Mouse (Mus musculus) right cerebral cortex, postnatal 25 days (tissue): ENCODE measurements around the gene Camta1.
A peak's percentile ranks its signal among the peaks of the same experiment; 100 is the strongest.

Experiments used
- DNase-seq: peaks from one replicate; pipeline ENCODE4 v3.0.0; 2022

Camta1 gene

DNA sequence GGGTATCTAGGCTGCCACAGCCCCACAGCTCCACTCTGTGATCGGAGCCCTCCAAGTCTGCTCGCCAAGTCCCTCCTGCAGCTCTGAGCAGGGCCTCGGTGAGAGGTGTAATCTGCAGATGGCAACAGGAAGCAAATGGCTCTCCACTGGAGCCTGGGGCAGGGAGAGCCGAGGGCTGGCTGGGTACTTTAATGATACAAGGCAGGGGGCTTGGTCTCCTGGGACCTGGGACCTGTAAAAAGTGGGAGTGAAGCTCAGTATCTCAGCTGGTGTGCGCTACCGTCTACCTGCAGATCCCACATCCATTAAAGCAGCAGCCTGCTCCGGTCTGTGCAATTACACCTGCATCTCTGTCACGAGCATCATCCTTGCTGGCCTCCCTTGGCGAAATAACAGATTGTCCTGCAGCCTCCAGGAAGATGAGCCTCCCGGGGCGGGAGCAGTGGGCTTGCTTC is 555.3 kb downstream of the Camta1 start:
- no peak for DNase-seq

DNA sequence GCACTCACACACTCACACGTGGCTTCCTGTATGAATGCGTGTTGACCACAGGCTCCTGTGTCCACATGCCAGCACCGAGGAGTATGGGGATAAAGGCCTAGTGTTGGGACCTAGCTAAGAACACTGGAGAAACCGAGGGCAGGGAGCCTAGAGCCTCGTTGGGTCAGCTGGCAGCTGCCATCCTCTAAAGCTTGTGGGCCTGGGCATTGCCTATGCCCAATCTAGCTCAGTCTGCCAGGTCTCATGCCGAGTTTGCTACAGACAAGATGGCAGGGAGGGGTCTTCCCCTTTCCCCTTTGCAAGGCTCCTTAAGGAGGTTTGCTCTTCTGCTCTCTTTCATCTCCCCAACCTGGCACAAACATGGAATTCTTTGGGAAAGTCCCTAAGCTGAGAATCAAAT is 555.9 kb downstream of the Camta1 start:
- no peak for DNase-seq

DNA sequence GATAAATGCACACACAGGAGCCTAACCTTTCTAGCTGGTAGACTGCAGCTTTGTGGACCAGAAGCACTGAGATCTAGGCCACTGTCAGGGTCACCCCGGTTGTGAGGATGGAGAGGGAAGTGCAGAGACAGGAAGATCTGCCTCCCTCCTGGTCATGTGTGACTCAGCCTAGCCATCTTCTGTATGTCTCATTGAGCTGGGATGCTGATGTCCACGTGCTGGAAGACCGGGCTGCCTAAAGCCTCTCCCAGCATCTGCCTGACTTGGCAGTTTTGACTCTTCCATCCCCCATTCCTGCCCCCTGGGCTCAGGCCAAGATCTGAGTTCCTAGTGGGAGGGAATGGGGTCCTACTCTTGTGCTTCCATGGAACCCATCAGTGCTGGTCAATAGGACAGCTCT is 557.7 kb downstream of the Camta1 start:
- DNase-seq: no peak

GRCm38 (mm10) chr4:151303436-151303835 is 558.2 kb downstream of the Camta1 start:
- no peak for DNase-seq

DNA sequence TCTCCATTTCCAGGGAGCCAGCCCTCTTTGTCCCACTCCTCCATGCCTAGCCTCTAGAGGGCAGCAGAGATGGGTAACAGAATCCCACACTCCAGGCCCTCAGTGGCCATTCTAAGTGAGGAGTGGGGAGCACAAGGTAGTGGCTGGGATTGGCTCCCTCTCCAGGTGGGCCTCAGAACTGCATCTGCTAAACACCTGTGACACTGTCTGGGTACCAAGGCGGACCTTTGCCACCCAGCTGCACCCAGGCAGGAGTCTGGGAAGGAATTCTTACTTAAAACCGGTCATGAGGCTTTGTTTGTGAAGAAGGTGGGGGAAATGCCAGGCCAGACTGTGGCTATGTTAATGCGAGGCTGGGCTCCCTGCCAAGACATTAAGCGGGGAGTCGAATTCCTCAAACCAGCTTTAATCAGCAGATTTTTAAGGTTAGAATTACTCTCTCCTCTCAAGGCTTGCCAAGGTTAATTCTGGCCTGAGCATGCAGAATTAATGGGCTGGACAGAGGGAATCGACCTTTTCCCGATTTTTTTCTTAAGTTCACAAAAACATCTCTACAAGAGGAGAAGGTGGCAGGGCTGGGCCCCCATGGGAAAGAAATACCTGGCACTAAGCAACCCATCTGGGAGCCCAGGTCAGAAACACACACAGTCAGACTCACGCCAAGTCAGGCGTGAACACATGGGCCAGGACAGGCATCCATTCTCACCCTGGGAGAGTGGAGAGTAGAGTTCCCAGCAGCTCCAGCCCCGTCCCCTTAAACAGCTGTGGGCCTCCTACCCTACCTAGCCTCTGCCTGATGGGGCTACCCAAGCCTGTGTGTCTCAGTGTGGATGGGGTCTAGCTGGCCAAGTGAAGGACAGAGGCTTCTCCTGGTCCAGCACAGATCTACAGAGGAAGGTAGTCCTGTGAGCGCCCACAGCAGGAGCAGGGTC is 559.2 kb downstream of the Camta1 start:
- no peak for DNase-seq

- no peak for DNase-seq
Measured at GRCm38 (mm10) chr4:151301337-151301736, 560.3 kb downstream of the Camta1 start.

DNA sequence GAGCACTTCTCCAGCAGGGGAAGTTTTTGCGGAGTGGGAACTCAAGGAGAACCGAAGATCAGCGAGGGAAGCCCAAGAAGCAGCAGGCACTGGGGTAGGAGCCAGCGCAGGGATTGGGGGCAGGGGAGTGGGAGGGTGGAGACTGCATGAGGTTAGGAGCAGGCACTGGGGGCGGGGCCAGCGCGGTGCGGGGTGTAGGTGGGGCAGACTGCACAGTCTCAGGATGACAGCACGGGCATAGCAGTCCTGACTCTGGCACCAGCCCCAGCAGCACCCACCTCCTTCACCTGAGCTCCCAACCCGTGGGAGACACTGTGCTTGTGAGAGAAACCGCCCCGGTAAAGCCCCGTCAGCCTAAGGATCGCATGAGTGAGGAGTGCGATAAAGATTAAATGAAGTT is 561.0 kb downstream of the Camta1 start:
- peak; percentile 15 for DNase-seq

- no peak for DNase-seq
Measured at GRCm38 (mm10) chr4:151295515-151296203, 566.0 kb downstream of the Camta1 start.

DNA sequence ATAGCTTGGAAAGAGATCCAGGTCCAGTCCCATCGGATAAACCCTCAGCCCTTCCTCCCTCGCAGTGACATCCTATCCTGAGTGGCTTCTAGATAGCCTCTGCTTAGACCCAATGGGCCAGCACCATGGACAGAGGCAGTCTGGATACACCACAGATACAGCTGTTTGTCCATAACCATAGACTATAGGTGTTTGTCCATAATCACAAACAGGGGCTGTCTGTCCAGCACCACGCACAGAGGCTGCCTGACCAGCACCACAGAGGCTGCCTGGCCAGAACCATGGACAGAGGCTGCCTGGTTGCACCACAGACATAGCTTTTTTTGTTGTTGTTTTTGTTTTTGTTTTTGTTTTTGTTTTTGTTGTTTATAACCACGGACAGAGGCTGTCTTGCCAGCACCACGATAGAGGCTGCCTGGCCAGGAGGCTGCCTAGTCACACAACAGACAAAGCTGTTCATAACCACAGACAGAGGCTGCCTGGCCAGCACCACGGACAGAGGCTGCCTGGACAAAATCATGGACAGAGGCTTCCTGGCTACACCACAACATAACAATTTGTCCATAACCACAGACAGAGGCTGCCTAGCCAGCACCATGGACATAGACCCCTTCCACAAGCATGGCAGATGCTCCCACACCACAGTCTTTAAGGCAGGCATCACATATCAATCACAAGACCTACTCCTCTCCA is 572.6 kb downstream of the Camta1 start:
- DNase-seq: no peak

- no peak for DNase-seq
Measured at GRCm38 (mm10) chr4:151285905-151286445, 575.7 kb downstream of the Camta1 start.

DNA sequence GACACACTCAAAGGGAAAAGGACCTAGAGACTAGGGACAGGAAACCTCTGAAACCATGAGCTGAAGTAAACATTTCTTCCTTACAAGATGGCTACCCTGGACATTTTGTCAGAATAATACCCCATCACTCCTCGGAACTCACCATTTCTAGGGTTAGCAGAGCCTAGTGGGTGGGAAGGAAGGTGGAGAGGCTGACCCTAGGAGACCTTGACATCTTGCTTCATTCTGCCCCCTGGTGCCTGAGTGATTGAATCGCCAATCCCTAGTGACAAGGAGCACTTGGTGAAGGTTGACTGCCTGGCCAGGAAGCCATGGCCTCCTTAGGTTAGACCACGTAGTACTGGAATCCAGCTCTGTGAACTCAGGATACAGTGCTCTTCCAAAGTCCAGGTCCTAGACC is 576.2 kb downstream of the Camta1 start:
- no peak for DNase-seq

DNA sequence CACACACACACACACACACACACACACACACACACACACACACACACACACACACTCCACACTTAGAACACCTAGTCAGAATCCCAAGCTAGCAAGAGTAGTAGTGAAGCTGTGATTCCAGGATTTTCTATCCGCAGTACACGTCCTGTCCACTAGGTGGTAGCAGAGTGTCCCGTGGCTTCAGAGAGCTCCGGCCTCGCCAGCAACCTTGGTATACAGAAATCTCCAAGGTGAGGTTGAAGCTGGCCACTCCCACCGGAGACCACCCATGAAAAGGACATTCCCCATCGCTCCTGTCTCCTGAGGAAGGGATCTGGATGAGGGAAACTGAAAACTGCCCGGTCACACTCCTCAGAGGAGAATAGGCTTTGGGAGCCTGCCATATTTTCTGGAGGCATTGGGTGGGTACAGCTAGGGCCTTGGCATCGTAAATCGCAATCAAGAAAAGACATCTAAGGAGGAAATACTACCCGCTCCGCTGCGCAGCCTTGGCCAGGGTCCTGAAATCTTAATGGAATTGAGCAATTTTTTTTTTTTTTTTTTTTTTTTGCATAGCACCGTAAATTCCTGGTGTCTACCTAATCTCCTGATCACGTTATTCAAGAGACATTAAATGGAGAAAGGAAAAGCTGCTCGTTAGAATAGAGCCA is 578.5 kb downstream of the Camta1 start:
- peak; percentile 69 for DNase-seq

- no peak for DNase-seq
Measured at GRCm38 (mm10) chr4:151282103-151282502, 579.6 kb downstream of the Camta1 start.

GRCm38 (mm10) chr4:151275292-151275691 is 586.4 kb downstream of the Camta1 start:
- peak; percentile 86 for DNase-seq

GRCm38 (mm10) chr4:151263786-151264414 is 597.8 kb downstream of the Camta1 start:
- DNase-seq: no peak

DNA sequence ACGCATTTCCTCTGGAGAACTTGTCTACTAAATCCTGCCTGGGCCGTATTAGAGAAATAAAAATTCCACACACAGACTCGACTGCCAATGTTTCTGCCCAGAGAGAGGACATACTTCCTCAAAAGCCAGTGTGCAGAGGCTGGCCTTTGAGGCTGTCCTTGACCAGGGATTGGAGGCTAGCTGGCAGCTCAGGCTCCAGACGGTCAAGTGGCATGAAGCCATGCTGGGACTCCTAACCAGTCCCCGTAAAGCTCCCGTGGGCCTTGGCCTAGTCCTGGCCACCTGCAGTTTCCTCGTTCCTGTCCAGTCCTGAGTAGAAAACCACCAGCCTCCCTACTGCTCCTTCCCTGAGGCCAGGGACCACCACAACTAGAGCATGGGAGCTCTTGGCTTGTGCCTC is 598.6 kb downstream of the Camta1 start:
- no peak for DNase-seq

GRCm38 (mm10) chr4:151256622-151257021 is 605.1 kb downstream of the Camta1 start:
- no peak for DNase-seq

GRCm38 (mm10) chr4:151250824-151251223 is 610.9 kb downstream of the Camta1 start:
- no peak for DNase-seq

GRCm38 (mm10) chr4:151245068-151245797 is 616.4 kb downstream of the Camta1 start:
- DNase-seq: no peak

- DNase-seq: no peak
Measured at GRCm38 (mm10) chr4:151243445-151243844, 618.2 kb downstream of the Camta1 start.

- no peak for DNase-seq
Measured at GRCm38 (mm10) chr4:151242751-151243150, 618.9 kb downstream of the Camta1 start.
